Mouse (Mus musculus): ENCODE results near the gene Gm28305.

DNA sequence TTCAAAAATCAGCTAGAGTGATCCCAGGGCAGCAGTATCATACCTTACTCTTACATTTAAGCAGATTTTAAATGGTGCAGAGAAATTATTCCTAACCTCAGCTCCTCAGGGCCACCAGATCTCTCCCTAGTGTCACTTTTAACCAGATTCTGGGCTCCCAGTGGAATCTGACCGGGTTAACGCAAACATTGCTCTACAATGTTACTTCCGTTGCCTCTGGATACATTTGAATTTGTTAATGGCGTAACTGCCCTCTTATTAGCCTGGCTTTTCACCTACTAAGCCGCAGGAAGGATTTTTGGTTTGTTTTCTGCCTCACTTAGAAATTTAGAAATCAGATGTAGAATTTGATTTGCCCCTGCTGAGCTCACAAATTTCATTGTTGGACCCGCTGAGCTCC, 5.7 kb upstream of the Gm28305 start:
- TF ChIP-seq POLR2AphosphoS2 (IDR thresholded peaks at IDR 0.05; ENCODE audit: insufficient read length, low read depth): no peak
- TF ChIP-seq POLR2A (IDR thresholded peaks at IDR 0.05; ENCODE audit: insufficient read length, low read depth): no peak
- no peak for TF ChIP-seq MAX (IDR thresholded peaks at IDR 0.05; ENCODE audit: low read depth)
- no peak for TF ChIP-seq E2F4 (IDR thresholded peaks at IDR 0.05; ENCODE audit: insufficient read depth)
- TF ChIP-seq REST (IDR thresholded peaks at IDR 0.05; ENCODE audit: insufficient read depth, insufficient read length): no peak
- TF ChIP-seq USF1 (IDR thresholded peaks at IDR 0.05; ENCODE audit: low read depth): no peak
- no peak for TF ChIP-seq TCF3 (IDR thresholded peaks at IDR 0.05; ENCODE audit: insufficient read length, low read depth)
- no peak for TF ChIP-seq MYOD1 (IDR thresholded peaks at IDR 0.05; ENCODE audit: control insufficient read depth in 1 of 3, insufficient read length in 2 of 3, low read depth in 2 of 3)
- no peak for TF ChIP-seq MYOG (IDR thresholded peaks at IDR 0.05; ENCODE audit: control insufficient read depth in 1 of 3, insufficient read depth in 1 of 3, insufficient read length in 2 of 3, low read depth in 2 of 3)
- TF ChIP-seq TCF12 (IDR thresholded peaks at IDR 0.05; ENCODE audit: insufficient read depth, poor library complexity, severe bottlenecking): no peak

Measured in myocyte (in vitro differentiated cells).